Mouse (Mus musculus): ENCODE results near the gene Ccp110.
A peak's percentile ranks its signal among the peaks of the same experiment; 100 is the strongest.

GRCm38 (mm10) chr7:118712228-118713173, at the start of gene Ccp110:
- TF ChIP-seq CTCF (IDR thresholded peaks at IDR 0.05; ENCODE audit: control insufficient read depth, insufficient read depth, insufficient read length) (no peak), FOSL1 (IDR thresholded peaks at IDR 0.05; ENCODE audit: insufficient read depth, low read length, poor library complexity, severe bottlenecking) (no peak), MAX (IDR thresholded peaks at IDR 0.05) (no peak), MYOG (IDR thresholded peaks at IDR 0.05; ENCODE audit: control insufficient read depth, extremely low read depth, insufficient read length) (no peak), MYOD1 (IDR thresholded peaks at IDR 0.05; ENCODE audit: control insufficient read depth, insufficient read length, low read depth) (no peak), CEBPB (IDR thresholded peaks at IDR 0.05; ENCODE audit: low read depth) (peak; percentile 90), USF1 (IDR thresholded peaks at IDR 0.05; ENCODE audit: low read depth) (no peak)

Measured in C2C12 (cell line).